Mouse (Mus musculus): Measurements from ENCODE around the gene Rpl37. TPM values are rescaled to one million over a fixed set of nuclear protein-coding genes. Genes with fewer than 3 reads are reported as not detected.
"Not testable (repeated sequence)": the region's sequence is repeated elsewhere in the genome, so short reads cannot be mapped to it uniquely, and the experiment has no call there.

Rpl37 gene
- polyA plus RNA-seq, 1 experiment from 2014 or later = 471 TPM

DNA sequence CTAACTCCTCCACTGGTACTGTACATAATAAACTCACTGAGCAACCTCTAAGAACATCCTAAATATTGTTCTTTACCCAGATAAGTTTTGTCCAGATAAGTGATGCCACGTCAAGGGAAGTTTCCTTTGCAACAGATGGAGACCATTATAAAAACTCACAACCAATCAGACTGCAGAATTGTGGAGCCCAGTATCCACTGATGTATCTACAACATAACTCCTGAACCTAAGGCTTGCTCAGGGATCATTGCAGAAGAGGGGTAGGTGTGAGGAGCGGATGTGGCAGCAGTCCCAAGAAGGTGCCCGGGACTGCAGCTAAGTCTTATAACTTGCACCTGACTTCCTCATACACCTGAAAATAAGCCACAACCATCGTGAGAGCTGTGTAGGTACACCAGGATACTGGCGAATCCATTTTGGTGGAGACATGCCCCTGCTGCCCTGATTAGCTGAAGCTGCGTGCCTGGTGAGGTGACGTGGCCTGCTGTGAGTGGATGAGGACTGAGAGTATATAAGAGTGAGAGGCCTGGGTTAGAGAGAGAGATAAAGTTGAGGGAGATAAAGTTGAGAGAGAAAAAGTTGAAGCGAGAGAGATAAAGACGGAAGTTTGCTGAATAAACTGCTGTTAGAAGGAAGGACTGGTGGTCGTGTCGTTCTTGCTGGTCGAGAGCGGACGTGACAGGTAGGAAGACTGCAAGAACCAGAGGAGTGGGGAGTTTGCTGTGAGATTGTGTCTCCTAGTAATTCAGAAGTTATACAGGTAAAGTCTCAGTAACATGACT lies 14.6 kb downstream of the Rpl37 start:
- not testable (repeated sequence) for H3K27me3 ChIP-seq (ENCODE audit: control insufficient read depth, insufficient read depth, low read length); H3K36me3 ChIP-seq (ENCODE audit: control insufficient read depth, insufficient read depth, low read length); H3K4me2 ChIP-seq (ENCODE audit: low read depth, low read length, severe bottlenecking); H3K4me3 ChIP-seq (ENCODE audit: low read depth, low read length); H3K9me3 ChIP-seq (ENCODE audit: control insufficient read depth, low read length); H3K27ac ChIP-seq (ENCODE audit: low read depth, low read length); H3K4me1 ChIP-seq (replicated peaks; ENCODE audit: control insufficient read depth, insufficient read depth, low read length); H3K9ac ChIP-seq (ENCODE audit: low read length); ATAC-seq (replicated peaks; ENCODE audit: low FRiP score); DNase-seq (ENCODE audit: low spot score)
- 90% methylated on average over 14 of the region's 14 CpGs for WGBS

- Histone ChIP-seq H3K9me3 (ENCODE audit: control insufficient read depth, low read length) (no peaks in the 10 kb centered on the region), H3K27me3 (ENCODE audit: control insufficient read depth, insufficient read depth, low read length) (no peaks in the 10 kb centered on the region), H3K36me3 (ENCODE audit: control insufficient read depth, insufficient read depth, low read length) (no peaks in the 10 kb centered on the region), H3K9ac (ENCODE audit: low read length) (no peak overlapping the region), H3K4me3 (ENCODE audit: low read depth, low read length) (no peak overlapping the region), H3K27ac (ENCODE audit: low read depth, low read length) (no peak overlapping the region), H3K4me2 (ENCODE audit: low read depth, low read length, severe bottlenecking) (no peak overlapping the region), H3K4me1 (replicated peaks; ENCODE audit: control insufficient read depth, insufficient read depth, low read length) (no peaks in the 10 kb centered on the region)
- DNase-seq (ENCODE audit: low spot score) (no peak), ATAC-seq (replicated peaks; ENCODE audit: low FRiP score) (no peak)
- 47% methylated on average over 3 of the region's 3 CpGs for WGBS
Observed at GRCm38 (mm10) chr15:5133301-5133700, 16.9 kb downstream of the Rpl37 start.

DNA sequence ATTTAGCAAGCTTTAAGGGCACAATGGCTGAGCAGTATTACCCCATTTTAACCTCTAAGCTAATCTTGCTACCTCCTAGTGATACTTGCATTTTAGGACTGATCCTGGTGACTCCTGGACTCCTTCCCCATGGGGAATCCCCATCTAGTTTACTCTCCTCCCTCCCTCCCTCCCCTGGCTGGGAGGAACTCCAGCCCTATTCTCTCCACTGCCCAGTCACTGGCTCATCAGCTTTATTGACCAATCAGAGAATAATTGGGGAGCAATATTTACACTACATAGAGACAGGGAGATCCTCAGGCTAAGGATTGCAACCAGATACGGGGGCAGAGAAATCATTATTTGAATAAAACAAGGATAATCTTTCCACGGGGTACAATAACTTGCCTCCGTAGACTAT lies 17.7 kb downstream of the Rpl37 start:
- Histone ChIP-seq H3K4me3 (ENCODE audit: low read depth, low read length) (no peak overlapping the region), H3K36me3 (ENCODE audit: control insufficient read depth, insufficient read depth, low read length) (no peaks in the 10 kb centered on the region), H3K4me2 (ENCODE audit: low read depth, low read length, severe bottlenecking) (no peak overlapping the region), H3K4me1 (replicated peaks; ENCODE audit: control insufficient read depth, insufficient read depth, low read length) (no peaks in the 10 kb centered on the region), H3K27ac (ENCODE audit: low read depth, low read length) (no peak overlapping the region), H3K9ac (ENCODE audit: low read length) (no peak overlapping the region), H3K27me3 (ENCODE audit: control insufficient read depth, insufficient read depth, low read length) (no peaks in the 10 kb centered on the region), H3K9me3 (ENCODE audit: control insufficient read depth, low read length) (no peaks in the 10 kb centered on the region)
- WGBS = 72% methylated on average over 3 of the region's 3 CpGs
- no peak for DNase-seq (ENCODE audit: low spot score)
- no peak for ATAC-seq (replicated peaks; ENCODE audit: low FRiP score)

DNA sequence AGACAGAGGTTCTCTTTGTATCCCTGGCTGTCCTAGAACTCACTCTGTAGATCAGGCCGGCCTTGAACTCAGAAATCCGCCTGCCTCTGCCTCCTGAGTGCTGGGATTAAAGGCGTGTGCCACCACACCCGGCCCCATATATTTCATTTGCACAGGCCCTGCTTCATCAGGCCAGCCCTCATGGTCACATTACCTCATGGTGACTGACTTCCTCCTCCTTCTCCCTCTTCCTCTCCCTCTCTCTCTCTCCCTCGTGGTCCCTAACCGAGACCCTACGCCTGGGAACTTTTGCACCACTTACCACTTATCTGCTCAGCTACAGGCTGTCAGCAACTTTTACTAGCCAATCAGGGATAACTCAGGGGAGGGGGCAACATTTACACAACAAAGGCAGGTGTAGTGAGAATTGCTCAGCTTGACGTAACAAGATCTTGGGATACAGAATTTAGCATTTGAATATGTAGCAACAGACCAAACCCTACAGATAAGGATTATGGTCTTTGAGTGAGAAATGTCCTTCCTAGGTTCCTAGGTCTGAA lies 18.6 kb downstream of the Rpl37 start:
- no peak overlapping the region for H3K27ac ChIP-seq (ENCODE audit: low read depth, low read length)
- no peak overlapping the region for H3K4me2 ChIP-seq (ENCODE audit: low read depth, low read length, severe bottlenecking)
- no peaks in the 10 kb centered on the region for H3K4me1 ChIP-seq (replicated peaks; ENCODE audit: control insufficient read depth, insufficient read depth, low read length)
- ATAC-seq (replicated peaks; ENCODE audit: low FRiP score) (no peak), DNase-seq (ENCODE audit: low spot score) (no peak)
- no peaks in the 10 kb centered on the region for H3K9me3 ChIP-seq (ENCODE audit: control insufficient read depth, low read length)
- H3K36me3 ChIP-seq (ENCODE audit: control insufficient read depth, insufficient read depth, low read length) = no peaks in the 10 kb centered on the region
- H3K9ac ChIP-seq (ENCODE audit: low read length) = no peak overlapping the region
- no peaks in the 10 kb centered on the region for H3K27me3 ChIP-seq (ENCODE audit: control insufficient read depth, insufficient read depth, low read length)
- 84% methylated on average over 8 of the region's 8 CpGs for WGBS
- no peak overlapping the region for H3K4me3 ChIP-seq (ENCODE audit: low read depth, low read length)

DNA sequence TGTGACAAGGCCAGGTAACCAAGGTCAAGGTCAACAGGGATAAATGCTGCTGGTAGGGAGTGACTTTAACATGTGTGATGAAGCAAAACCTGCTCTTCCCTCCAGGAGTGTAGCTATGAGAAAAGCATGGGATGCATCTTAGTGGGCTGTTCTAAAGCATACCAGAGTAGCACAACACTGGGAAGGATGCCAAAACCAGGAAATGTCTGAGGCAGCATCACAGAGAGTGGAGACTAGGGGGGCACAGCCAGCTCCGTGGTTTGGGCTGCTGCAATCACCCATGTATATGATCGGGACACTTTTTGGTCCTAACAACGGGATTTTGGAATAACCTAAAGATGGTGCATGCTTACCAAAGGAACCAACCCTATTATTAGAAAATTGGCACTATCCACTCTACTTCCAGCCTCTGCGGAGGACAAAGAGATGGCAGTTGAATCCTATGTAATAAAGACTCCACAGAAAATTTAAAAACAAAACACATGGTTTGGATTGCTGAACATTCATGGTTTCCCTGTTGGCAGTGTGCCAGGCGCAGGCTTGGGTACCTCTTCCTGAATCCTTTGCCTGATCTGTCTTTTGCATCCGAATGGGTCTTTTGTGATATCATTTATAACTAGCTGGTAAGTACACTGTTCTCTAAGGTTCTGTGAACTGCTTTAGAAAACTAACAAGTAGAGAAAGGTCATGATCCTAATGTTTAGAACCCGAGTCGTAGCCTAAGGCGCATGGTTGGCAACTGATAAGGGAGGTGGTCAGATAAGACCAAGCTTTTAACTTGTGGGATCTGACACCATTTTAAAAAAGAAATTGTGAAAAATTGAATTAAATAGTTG lies 21.8 kb downstream of the Rpl37 start:
- DNase-seq (ENCODE audit: low spot score) (no peak), ATAC-seq (replicated peaks; ENCODE audit: low FRiP score) (no peak)
- Histone ChIP-seq H3K4me2 (ENCODE audit: low read depth, low read length, severe bottlenecking) (no peak overlapping the region), H3K4me3 (ENCODE audit: low read depth, low read length) (no peak overlapping the region), H3K9ac (ENCODE audit: low read length) (no peak overlapping the region), H3K9me3 (ENCODE audit: control insufficient read depth, low read length) (no peaks in the 10 kb centered on the region), H3K4me1 (replicated peaks; ENCODE audit: control insufficient read depth, insufficient read depth, low read length) (no peaks in the 10 kb centered on the region), H3K27me3 (ENCODE audit: control insufficient read depth, insufficient read depth, low read length) (no peaks in the 10 kb centered on the region), H3K27ac (ENCODE audit: low read depth, low read length) (no peak overlapping the region), H3K36me3 (ENCODE audit: control insufficient read depth, insufficient read depth, low read length) (no peaks in the 10 kb centered on the region)
- WGBS = 87% methylated on average over 9 of the region's 9 CpGs

DNA sequence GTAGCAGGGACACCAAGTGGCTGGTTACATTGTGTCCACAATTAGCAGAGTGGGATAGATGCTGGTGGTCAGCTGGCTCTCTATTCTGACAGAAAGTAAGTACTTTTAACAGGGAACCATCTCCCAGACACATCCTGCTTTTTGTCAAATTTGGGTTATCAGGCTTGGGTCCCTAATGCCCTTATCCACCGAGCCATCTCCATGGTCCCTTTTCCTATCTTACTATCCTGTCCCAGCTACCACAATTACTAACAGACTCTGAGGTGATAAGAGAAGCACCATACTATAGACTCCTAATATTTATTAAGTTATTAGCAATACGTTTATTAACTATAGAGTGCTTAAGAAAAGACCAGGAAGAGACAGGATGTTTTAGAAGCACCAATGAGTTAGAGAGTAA lies 22.9 kb downstream of the Rpl37 start:
- WGBS = 88% methylated on average over 2 of the region's 2 CpGs
- no peak overlapping the region for H3K4me2 ChIP-seq (ENCODE audit: low read depth, low read length, severe bottlenecking)

DNA sequence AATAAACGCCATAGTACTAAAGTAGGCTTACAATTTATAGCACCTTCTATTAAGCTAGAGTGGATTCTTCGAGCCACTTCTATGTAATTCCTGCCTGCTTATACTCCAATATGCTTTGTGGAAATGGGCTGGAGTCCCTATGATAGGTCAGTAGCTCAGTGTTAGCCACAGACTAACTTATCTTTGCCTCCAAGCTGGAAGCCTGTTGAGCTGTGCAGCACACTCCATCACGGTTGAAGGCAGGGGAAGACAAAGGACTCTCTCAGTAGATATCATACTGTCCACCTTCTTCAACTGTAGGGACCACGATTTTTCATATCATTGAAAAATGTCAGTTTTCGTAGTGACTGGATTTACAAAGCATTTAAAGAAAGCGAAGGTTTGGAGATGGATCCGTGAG lies 23.4 kb downstream of the Rpl37 start:
- H3K4me1 ChIP-seq (replicated peaks; ENCODE audit: control insufficient read depth, insufficient read depth, low read length) = no peaks in the 10 kb centered on the region
- H3K36me3 ChIP-seq (ENCODE audit: control insufficient read depth, insufficient read depth, low read length) = no peaks in the 10 kb centered on the region
- no peaks in the 10 kb centered on the region for H3K27me3 ChIP-seq (ENCODE audit: control insufficient read depth, insufficient read depth, low read length)
- H3K4me2 ChIP-seq (ENCODE audit: low read depth, low read length, severe bottlenecking) = no peak overlapping the region
- 88% methylated on average over 7 of the region's 7 CpGs for WGBS
- H3K27ac ChIP-seq (ENCODE audit: low read depth, low read length) = no peak overlapping the region
- no peak overlapping the region for H3K4me3 ChIP-seq (ENCODE audit: low read depth, low read length)
- DNase-seq (ENCODE audit: low spot score) = no peak
- no peaks in the 10 kb centered on the region for H3K9me3 ChIP-seq (ENCODE audit: control insufficient read depth, low read length)
- ATAC-seq (replicated peaks; ENCODE audit: low FRiP score) = no peak
- no peak overlapping the region for H3K9ac ChIP-seq (ENCODE audit: low read length)

More for the DNA sequence above, 22.9 kb downstream of the Rpl37 start:
- Histone ChIP-seq H3K4me1 (replicated peaks; ENCODE audit: control insufficient read depth, insufficient read depth, low read length) (no peaks in the 10 kb centered on the region), H3K9me3 (ENCODE audit: control insufficient read depth, low read length) (no peaks in the 10 kb centered on the region), H3K9ac (ENCODE audit: low read length) (no peak overlapping the region), H3K36me3 (ENCODE audit: control insufficient read depth, insufficient read depth, low read length) (no peaks in the 10 kb centered on the region), H3K4me3 (ENCODE audit: low read depth, low read length) (no peak overlapping the region), H3K27ac (ENCODE audit: low read depth, low read length) (no peak overlapping the region), H3K27me3 (ENCODE audit: control insufficient read depth, insufficient read depth, low read length) (no peaks in the 10 kb centered on the region)
- DNase-seq (ENCODE audit: low spot score) (no peak), ATAC-seq (replicated peaks; ENCODE audit: low FRiP score) (no peak)

GRCm38 (mm10) chr15:5140357-5140756 lies 23.9 kb downstream of the Rpl37 start:
- Histone ChIP-seq H3K4me3 (ENCODE audit: low read depth, low read length) (no peak overlapping the region), H3K27me3 (ENCODE audit: control insufficient read depth, insufficient read depth, low read length) (no peaks in the 10 kb centered on the region), H3K36me3 (ENCODE audit: control insufficient read depth, insufficient read depth, low read length) (no peaks in the 10 kb centered on the region), H3K4me1 (replicated peaks; ENCODE audit: control insufficient read depth, insufficient read depth, low read length) (no peaks in the 10 kb centered on the region; the same call in 1 of the 2 replicates), H3K4me2 (ENCODE audit: low read depth, low read length, severe bottlenecking) (no peak overlapping the region), H3K9ac (ENCODE audit: low read length) (no peak overlapping the region), H3K9me3 (ENCODE audit: control insufficient read depth, low read length) (no peaks in the 10 kb centered on the region), H3K27ac (ENCODE audit: low read depth, low read length) (no peak overlapping the region)
- DNase-seq (ENCODE audit: low spot score) (no peak), ATAC-seq (replicated peaks; ENCODE audit: low FRiP score) (no peak)
